Mouse (Mus musculus) frontal cortex, postnatal 25 days (tissue): Measurements from ENCODE around the gene Btf3.

Experiments
- DNase-seq, 2 experiments: peaks; one replicate each; pipeline ENCODE4 v3.0.0; 2022; ENCODE audit warnings: low spot score in 2 of 2

Gene Btf3

DNA sequence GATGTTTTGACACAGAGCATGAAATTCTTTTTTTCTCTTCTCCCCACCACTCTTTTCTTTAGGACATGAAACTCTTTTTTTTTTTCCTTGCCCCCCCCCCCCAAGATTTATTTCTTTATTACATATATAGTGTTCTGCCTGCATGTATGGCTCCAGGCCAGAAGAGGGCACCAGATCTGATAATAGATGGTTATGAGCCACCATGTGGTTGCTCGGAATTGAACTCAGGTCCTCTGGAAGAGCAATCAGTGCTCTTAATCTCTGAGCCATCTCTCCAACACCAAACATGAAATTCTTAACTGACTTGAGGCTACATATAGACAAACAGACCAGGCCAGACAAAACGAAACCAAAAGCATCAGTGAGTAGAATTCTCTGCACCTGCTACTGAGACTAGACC lies 39.3 kb downstream of the Btf3 start:
- no peak for DNase-seq

DNA sequence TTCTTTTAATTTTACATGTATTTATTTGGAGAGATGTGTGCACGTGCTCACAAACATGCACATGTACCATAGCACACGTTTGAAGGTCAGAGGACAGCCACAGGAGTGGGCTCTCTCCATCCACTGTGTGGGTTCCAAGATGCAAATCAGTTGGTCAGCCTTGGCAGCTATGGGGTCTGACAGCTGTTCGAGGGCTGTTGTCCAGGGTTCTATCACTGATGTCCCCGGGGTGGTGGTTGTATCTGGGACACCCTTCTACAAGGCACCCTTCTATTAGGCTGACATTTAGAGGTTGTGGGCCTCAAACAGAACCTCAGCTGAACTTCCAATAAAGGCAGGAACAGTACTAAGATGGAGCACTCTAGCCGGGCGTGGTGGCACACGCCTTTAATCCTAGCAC lies 40.6 kb downstream of the Btf3 start:
- no peak for DNase-seq

DNA sequence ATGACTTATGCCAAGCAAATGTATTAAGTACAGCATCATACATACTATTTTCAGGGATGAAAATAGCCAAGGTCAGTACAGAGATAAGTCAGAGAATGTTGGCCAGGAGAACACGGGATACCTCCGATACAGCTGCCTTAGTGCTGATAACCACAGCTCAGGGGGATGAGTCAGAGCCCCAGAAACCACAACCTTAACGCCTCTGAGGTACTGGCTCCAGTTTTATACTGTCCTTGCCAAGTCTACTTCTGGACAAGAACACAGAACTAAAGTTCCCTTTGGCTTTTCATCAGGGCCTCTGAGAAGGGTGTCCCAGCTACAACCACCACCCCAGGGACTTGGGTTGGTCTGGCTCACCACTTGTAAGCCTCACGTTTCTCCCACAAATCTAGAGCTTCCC lies 41.2 kb downstream of the Btf3 start:
- DNase-seq: no peak

DNA sequence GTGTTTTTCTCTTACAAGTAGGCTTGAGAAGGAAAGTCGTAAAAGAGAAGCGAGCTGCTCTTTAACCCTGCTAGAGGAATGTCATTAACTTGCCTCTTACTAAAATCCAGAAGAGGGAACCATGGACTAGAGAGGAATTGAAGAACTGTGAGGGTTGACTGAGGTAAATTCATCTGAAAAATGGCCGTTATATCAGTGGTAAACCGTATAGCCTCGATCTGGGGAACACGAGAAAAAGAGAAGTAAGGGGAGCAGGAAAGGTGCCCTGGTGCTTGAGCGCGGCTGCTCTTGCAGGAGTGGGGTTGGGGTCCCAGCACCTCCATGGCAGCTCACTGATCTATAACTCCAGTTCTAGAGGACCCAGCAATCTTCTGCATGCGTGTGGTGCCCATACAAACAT lies 42.8 kb downstream of the Btf3 start:
- no peak for DNase-seq

DNA sequence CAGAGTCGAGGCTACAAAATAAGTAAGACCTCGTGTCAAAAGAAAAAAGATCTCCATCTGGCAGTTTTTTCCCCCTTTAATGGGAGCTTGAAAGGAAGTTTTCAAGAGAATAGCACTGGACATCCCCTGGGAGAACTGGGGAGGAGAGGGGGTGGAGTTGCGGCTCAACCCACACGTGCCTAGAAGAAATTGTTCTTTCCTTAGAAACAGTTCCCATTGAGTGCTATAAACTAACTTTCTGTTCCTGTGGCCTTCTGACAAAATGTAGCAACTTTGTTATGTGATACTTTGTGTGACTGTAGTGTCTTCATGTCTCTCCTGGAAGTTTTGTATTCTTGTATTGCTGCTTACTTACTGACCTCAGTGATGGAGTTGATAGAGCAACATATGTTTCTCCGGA lies 52.7 kb downstream of the Btf3 start:
- no peak for DNase-seq

DNA sequence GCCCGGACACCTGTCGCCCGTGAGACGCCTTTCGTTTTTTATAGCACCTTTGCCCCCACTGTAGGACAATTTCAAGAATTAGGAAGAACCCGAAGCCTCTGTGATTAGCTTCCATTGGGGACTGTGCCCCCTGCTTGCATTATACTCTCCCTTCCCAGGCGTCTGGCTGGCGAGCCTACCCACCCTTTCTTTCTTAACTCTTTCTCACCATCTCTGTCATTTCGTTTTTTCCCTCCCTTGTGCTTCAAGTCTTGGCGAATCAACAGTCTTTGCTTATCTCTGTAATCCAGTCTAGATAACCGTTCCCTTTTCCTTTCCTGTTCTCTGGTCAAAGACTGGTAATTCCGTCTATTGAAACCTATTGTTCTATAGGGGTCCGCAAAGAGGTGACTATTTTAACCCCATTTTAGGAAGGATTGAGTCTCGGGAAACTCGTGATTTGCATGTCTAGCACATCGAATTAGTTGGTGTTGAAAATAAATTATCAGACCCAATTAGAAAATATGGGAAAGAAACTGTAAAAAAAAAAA lies 53.3 kb downstream of the Btf3 start:
- DNase-seq: no peak

DNA sequence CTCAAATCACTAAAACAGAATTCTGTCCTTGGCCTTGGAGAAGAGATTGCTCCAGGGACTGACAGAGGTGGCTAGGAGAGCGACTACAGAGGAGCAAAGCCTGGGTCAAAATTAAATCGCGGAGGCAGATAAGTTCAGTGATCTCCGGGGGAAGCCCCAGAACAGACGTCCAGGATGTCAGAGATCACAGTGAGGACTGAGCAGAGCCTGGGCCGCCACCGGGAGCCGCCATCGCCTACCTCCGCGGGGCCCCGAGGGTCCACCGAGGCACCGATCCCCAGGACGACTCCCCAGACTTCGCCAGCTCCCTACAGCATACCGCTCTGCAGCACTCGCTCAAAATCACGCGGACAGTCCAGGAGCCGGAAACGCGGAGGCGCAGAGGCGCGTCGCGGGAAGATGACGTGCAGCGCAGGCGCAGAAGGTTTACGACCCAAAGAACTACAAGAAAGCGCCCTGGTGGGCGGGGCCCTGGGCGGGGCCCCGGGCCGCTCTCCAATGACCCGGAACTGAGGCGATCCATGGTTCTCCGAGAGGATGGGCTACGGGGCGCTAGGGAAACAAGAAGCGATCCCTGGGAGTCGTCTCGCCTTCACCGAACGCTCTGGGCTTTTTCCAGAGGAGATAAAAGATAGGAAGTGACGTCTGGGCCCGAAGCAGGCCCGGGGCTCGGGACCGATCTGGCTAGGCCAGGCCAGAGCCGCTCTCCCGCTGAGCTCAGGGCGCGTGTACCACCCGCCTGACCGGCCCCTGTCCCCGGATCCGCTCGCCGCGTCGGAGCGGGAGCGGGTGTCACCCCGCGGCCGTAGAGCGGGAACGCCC lies 54.0 kb downstream of the Btf3 start, which contains the start of the genes Utp15 and Ankra2:
Utp15 (minus strand) TSS at position 406 of the 822 bp plus-strand sequence.
Ankra2 (plus strand) TSS at position 439 of the 822 bp plus-strand sequence.
- DNase-seq: peak; percentile 96 to 99
